Mouse (Mus musculus) testis, postnatal 10 days (tissue): ENCODE measurements around the gene Pdp2.
A peak's percentile ranks its signal among the peaks of the same experiment; 100 is the strongest.
"Not testable (repeated sequence)": the region's sequence is repeated elsewhere in the genome, so short reads cannot be mapped to it uniquely, and the experiment has no call there.

ENCODE experiments used
- DNase-seq: peaks from one replicate; pipeline ENCODE4 v3.0.0; 2021; ENCODE audit warnings: low spot score

Pdp2 gene

GRCm38 (mm10) chr8:104633156-104633744 lies 42.0 kb downstream of the Pdp2 start:
- peak; percentile 40 for DNase-seq

- DNase-seq: peak; percentile 29
Measured at GRCm38 (mm10) chr8:104635004-104635710, 43.9 kb downstream of the Pdp2 start.

- DNase-seq: peak; percentile 25
Measured at GRCm38 (mm10) chr8:104638010-104638409, 46.8 kb downstream of the Pdp2 start.

GRCm38 (mm10) chr8:104640241-104640640 lies 49.0 kb downstream of the Pdp2 start:
- peak; percentile 29 for DNase-seq

- DNase-seq: peak; percentile 38
Measured at GRCm38 (mm10) chr8:104640831-104641370, 49.6 kb downstream of the Pdp2 start.

GRCm38 (mm10) chr8:104641426-104642323 lies 50.4 kb downstream of the Pdp2 start, which contains the start of gene Ciao2b:
Ciao2b (minus strand) TSS chr8:104641965.
- peak; percentile 89 for DNase-seq

- DNase-seq: no peak
Measured at GRCm38 (mm10) chr8:104642324-104642654, 51.0 kb downstream of the Pdp2 start.

- not testable (repeated sequence) for DNase-seq
Measured at GRCm38 (mm10) chr8:104644187-104644586, 52.9 kb downstream of the Pdp2 start.
